Mouse (Mus musculus) left cerebral cortex, postnatal 36 days (tissue): ENCODE data around the gene Pcsk2. TPM values are rescaled to one million over a fixed set of nuclear protein-coding genes. Genes with fewer than 3 reads are reported as not detected.

Experiments
- DNase-seq, 2 experiments: peaks; one replicate each; pipeline ENCODE4 v3.0.0; 2021 to 2022; ENCODE audit warnings: low spot score in 2 of 2, mixed read lengths in 1 of 2
- intact Hi-C: fragments of 180-260 bp; cut with DNase I; formaldehyde crosslinking; loops from one replicate; pipeline ENCODE4 v1.15.1; 2025
- total RNA-seq, 2 experiments: library from RNA; stranded (reverse); gene quantifications; 2 replicates each; pipeline ENCODE4 v1.2.3; 2021

Pcsk2 gene
- total RNA-seq, 2 experiments from 2014 or later, result 265 to 318 TPM

- DNase-seq, result no peak
- intact Hi-C loops, result loop anchor here (5.0 kb wide), 1 partner anchor 167 kb away; the partner anchor contains the start of gene Pcsk2
Measured at GRCm38 (mm10) chr2:143713902-143714301, 167.9 kb downstream of the Pcsk2 start.

GRCm38 (mm10) chr2:143715110-143715509 is 169.2 kb downstream of the Pcsk2 start:
- intact Hi-C loops, result no loop called here
- DNase-seq, result no peak

- intact Hi-C loops, result no loop called here
- DNase-seq, result no peak
Measured at GRCm38 (mm10) chr2:143723231-143723630, 177.3 kb downstream of the Pcsk2 start.

GRCm38 (mm10) chr2:143724101-143724500 is 178.1 kb downstream of the Pcsk2 start:
- no peak for DNase-seq
- intact Hi-C loops, result no loop called here

- no peak for DNase-seq
- intact Hi-C loops, result no loop called here
Measured at GRCm38 (mm10) chr2:143724720-143725119, 178.8 kb downstream of the Pcsk2 start.

GRCm38 (mm10) chr2:143732501-143732900 is 186.5 kb downstream of the Pcsk2 start:
- intact Hi-C loops, result no loop called here
- peak in 1 of 2 experiments; percentile 29 for DNase-seq

- intact Hi-C loops, result no loop called here
- no peak for DNase-seq
Measured at GRCm38 (mm10) chr2:143735442-143735841, 189.5 kb downstream of the Pcsk2 start.

- no peak for DNase-seq
- intact Hi-C loops, result no loop called here
Measured at GRCm38 (mm10) chr2:143739475-143740226, 193.7 kb downstream of the Pcsk2 start.

- DNase-seq, result no peak
- intact Hi-C loops, result no loop called here
Measured at GRCm38 (mm10) chr2:143742436-143742835, 196.5 kb downstream of the Pcsk2 start.

GRCm38 (mm10) chr2:143743081-143743480 is 197.1 kb downstream of the Pcsk2 start:
- DNase-seq, result no peak
- intact Hi-C loops, result no loop called here

GRCm38 (mm10) chr2:143752051-143752788 is 206.3 kb downstream of the Pcsk2 start:
- peak in 1 of 2 experiments; percentile 26 for DNase-seq
- intact Hi-C loops, result no loop called here

GRCm38 (mm10) chr2:143776448-143776847 is 230.5 kb downstream of the Pcsk2 start:
- intact Hi-C loops, result loop anchor here (2.0 to 10.0 kb wide), 2 partner anchors 222 to 660 kb away; no protein-coding TSS in a partner anchor
- DNase-seq, result peak in 1 of 2 experiments; percentile 36

- intact Hi-C loops, result no loop called here
- no peak for DNase-seq
Measured at GRCm38 (mm10) chr2:143780310-143780709, 234.4 kb downstream of the Pcsk2 start.

- DNase-seq, result no peak
- intact Hi-C loops, result no loop called here
Measured at GRCm38 (mm10) chr2:143789911-143790310, 244.0 kb downstream of the Pcsk2 start.

GRCm38 (mm10) chr2:143795858-143796257 is 249.9 kb downstream of the Pcsk2 start:
- intact Hi-C loops, result no loop called here
- no peak for DNase-seq

- intact Hi-C loops, result no loop called here
- DNase-seq, result no peak
Measured at GRCm38 (mm10) chr2:143796335-143797013, 250.5 kb downstream of the Pcsk2 start.

- intact Hi-C loops, result no loop called here
- DNase-seq, result no peak
Measured at GRCm38 (mm10) chr2:143801097-143801496, 255.1 kb downstream of the Pcsk2 start.

- intact Hi-C loops, result no loop called here
- no peak for DNase-seq
Measured at GRCm38 (mm10) chr2:143806140-143806923, 260.4 kb downstream of the Pcsk2 start.

- DNase-seq, result no peak
- intact Hi-C loops, result no loop called here
Measured at GRCm38 (mm10) chr2:143806924-143807664, 261.1 kb downstream of the Pcsk2 start.
